Mouse (Mus musculus) testis, adult 2 months (tissue): ENCODE data around the gene Cyp2s1.

ENCODE experiments used
- CTCF ChIP-seq: fragments of 200-500 bp; IDR thresholded peaks from 2 replicates; pipeline ENCODE4 v1.5.1; 2012; ENCODE audit warnings: low read depth, mild to moderate bottlenecking, inconsistent platforms, low read length, moderate library complexity; ENCODE audit not compliant: control insufficient read depth, insufficient read depth, insufficient replicate concordance
- POLR2A ChIP-seq: fragments of 200-500 bp; IDR thresholded peaks from 2 replicates; pipeline ENCODE4 v1.6.1; 2012; ENCODE audit warnings: low read depth, mild to moderate bottlenecking, inconsistent platforms, low read length, moderate library complexity; ENCODE audit not compliant: control insufficient read depth

DNA sequence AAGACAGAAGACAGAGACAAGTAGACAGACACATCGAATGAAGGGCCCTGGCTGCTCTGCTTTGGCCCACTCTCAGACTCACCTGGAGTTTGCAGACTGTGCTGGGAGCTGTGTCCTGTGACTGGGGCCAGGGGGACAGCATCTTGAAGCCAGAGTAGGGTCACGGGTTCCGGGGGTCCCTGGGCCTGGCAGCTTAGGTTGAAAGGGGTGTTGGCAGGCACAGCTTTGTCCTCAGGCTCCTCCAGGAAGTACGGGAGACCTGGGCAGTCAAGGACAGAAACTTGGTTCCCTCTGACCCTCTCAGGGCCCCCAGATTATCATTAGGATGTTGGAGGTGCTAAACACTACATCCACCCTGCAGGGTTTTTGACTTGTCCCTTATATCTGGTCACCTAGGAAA, 31.0 kb downstream of the Cyp2s1 start:
- TF ChIP-seq CTCF (no peak), POLR2A (no peak)
